Mouse (Mus musculus) ES-E14 (cell line): ENCODE measurements around the gene Usp35.

Source experiments
- CHD2 ChIP-seq: IDR thresholded peaks from 2 replicates; pipeline ENCODE4 v1.6.1; 2014; ENCODE audit warnings: mild to moderate bottlenecking, low read depth, low read length, inconsistent platforms
- HCFC1 ChIP-seq: IDR thresholded peaks from 2 replicates; pipeline ENCODE4 v1.6.1; 2012; ENCODE audit warnings: low read length, inconsistent platforms, borderline replicate concordance; ENCODE audit not compliant: insufficient read depth
- ZC3H11A ChIP-seq: IDR thresholded peaks from 2 replicates; pipeline ENCODE4 v1.6.1; 2012; ENCODE audit warnings: low read depth, mild to moderate bottlenecking, inconsistent platforms, low read length, borderline replicate concordance
- ZNF384 ChIP-seq: IDR thresholded peaks from 2 replicates; pipeline ENCODE4 v1.6.1; 2012; ENCODE audit warnings: low read depth, low read length, inconsistent platforms

DNA sequence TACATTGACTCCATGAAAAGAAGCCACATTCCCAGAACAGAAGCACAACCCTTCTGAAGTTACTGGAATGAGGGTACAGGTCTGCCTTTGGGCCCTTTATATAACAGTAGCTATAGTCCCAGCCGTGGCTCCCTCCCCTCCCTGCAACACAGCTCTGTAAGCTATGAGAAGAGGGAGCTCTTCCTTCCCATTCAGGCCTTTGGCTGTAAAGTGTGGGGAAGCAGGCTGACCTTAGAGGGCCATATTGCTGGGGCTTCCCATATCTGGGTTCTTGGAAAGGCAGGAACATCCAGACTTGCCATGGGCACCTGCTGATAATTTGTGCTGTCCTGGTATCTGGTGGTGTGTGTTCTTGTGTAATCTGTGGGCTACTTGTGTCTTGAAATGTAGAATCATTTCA, 24.3 kb downstream of the Usp35 start:
- no peak for TF ChIP-seq HCFC1
- TF ChIP-seq ZNF384: no peak
- no peak for TF ChIP-seq ZC3H11A
- TF ChIP-seq CHD2: no peak
